Mouse (Mus musculus) layer of hippocampus, adult 9-11 months (tissue): ENCODE measurements at regions not wholly inside any gene's neighbourhood (a gene's known extent, or its start where the extent isn't known, plus 50 kb on each side); places are given as distances from the start of the nearest gene placed in this dataset.

ENCODE experiments used
- DNase-seq: peaks from one replicate; pipeline ENCODE4 v3.0.0; 2022

GRCm38 (mm10) chr2:75422798-75423685, 236.0 kb upstream of the Hnrnpa3 start:
- no peak for DNase-seq

DNA sequence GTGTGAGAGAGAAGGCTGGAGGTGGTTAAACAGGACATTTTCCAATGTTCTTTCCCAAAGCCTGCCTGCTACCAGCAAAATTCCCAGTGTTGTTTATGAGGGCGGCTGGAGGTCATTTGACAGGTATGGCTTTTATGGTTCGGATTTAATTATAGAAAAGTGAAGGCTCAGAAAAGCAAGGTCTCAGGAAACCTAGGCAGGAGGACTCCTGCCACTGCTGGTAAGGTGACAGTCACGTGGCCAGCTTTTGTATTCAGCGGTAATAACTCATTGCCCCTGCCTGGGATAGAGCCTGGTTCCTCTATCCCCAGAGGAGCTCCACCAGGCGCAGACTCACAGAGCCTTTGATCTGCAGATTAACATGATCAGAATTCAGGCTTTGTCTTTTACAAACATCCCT, 235.2 kb upstream of the Hnrnpa3 start:
- no peak for DNase-seq

- DNase-seq: no peak
These were observed 234.7 kb upstream of the Hnrnpa3 start for GRCm38 (mm10) chr2:75424363-75424762.

DNA sequence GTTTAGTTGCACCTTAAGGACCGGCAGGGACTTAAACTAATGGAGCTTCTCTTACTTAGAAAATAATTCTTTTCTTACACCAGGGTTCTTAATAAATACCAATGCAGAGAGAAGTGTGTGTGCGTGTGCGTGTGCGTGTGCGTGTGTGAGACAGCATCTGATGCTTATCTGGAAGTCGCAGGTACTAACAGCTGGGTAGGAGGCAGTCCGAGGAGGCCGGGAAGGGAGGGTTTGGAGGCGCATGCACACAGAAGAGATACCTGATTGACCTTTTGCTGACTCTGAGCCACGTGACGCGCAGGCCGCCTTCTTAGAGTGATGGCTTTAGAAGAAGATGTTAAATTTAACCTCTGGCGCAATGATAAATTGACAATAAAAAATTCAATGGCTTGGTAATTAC, 234.2 kb upstream of the Hnrnpa3 start:
- DNase-seq: no peak

- no peak for DNase-seq
These were observed 233.7 kb upstream of the Hnrnpa3 start for GRCm38 (mm10) chr2:75425384-75425783.

- no peak for DNase-seq
These were observed 233.3 kb upstream of the Hnrnpa3 start for GRCm38 (mm10) chr2:75425791-75426190.

- no peak for DNase-seq
These were observed 231.1 kb upstream of the Hnrnpa3 start for GRCm38 (mm10) chr2:75427936-75428458.

GRCm38 (mm10) chr2:75430161-75430940, 228.7 kb upstream of the Hnrnpa3 start:
- no peak for DNase-seq

DNA sequence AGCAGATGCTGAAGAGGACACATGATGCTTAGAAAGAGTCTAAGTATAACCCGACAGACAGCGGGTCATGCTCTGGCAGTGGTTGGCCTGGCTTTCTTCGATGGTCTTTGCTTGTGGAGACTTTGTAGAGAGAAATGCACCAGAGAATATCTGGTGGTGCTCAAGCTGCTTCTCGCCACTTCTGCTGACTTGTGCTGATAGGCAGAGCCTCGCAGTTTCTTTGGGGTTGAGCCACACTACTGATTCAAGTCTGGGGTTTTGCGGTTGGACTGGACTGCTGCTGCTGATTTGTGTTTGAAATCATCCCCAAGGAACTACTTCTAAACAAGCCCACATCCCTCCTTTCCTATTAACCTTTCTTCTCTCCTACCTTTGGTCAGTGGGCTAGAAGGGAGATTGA, 227.1 kb upstream of the Hnrnpa3 start:
- DNase-seq: no peak

GRCm38 (mm10) chr2:75434521-75434920, 224.5 kb upstream of the Hnrnpa3 start:
- no peak for DNase-seq

GRCm38 (mm10) chr2:75439522-75440230, 219.4 kb upstream of the Hnrnpa3 start:
- DNase-seq: no peak

- DNase-seq: no peak
These were observed 216.4 kb upstream of the Hnrnpa3 start for GRCm38 (mm10) chr2:75442632-75443031.

DNA sequence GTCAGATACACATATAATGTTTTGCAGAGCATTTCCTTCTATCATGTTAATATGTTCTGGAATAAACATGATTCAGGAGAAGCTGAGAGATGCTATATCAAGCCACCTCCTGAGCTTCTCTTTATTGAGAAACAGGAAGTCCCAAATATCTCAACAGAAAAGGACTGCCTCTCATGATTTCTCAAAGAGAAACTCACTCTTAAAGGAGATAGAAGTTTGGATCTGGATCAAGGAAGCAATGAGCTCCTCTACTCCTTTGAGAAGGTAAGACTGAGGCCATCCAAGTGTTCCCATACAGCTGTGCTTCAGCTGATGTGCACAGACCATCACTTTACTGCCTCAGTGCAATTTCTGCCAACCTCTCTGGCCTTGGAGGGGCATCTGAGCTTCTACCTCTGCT, 213.9 kb upstream of the Hnrnpa3 start:
- no peak for DNase-seq

GRCm38 (mm10) chr2:75446996-75447715, 211.9 kb upstream of the Hnrnpa3 start:
- DNase-seq: no peak

DNA sequence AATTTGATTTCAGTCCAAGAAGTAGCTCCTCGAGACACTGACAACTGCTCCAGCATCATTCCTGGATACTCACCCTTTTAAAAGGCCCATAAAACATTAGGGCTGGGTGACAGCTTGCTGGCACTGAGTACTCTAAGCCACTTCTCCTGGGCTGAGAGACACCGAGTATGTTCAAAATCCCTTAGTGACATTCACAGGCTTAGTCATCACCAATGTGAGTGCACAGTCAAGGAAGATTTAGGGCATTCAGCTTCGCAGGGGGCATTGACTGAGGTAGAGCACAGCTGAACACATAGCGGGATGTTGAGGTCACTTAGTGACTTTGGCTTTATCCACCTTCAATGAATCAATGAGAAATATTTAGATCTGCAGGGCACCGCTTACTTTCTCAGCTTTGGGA, 210.8 kb upstream of the Hnrnpa3 start:
- DNase-seq: no peak

- no peak for DNase-seq
These were observed 207.2 kb upstream of the Hnrnpa3 start for GRCm38 (mm10) chr2:75451846-75452267.

DNA sequence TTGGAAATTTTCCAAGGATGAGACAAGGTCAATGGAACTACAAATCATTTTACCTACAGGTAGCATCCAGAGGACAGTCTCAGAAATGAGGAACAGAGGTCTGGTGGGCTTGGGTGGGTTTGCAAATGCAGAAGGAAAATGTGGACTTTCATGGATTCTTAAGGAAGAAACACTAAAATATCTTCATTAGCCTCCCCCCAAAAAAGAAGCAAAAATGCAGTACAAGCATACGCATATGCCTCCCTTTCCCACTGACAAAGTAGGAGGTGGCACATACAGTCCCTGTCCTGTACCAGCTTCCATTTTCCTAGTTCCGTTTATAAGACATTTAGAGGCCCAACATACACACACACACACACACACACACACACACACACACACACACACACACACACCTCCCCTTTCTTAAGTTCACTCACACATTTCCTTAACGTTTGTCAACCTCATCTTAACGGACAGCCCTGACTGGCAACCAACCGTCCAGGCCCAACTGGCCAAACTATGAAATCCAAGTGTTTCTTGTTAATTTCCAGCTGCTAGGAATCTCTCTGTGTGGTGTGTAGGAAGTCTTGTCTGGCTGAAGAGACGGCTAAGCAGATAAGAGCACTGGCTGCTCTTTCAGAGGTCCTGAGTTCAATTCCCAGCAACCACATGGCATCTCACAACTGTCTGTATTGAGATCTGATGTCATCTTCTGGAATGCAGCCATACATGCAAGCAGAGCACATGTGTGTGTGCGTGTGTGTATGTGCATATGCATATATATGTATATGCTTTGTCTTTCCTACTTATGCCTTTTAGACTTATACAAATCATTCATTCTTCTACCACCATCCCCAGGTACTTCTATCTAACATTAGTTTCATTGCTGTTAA, 206.6 kb upstream of the Hnrnpa3 start:
- no peak for DNase-seq

GRCm38 (mm10) chr2:75455481-75455880, 203.6 kb upstream of the Hnrnpa3 start:
- no peak for DNase-seq

- DNase-seq: no peak
These were observed 202.8 kb upstream of the Hnrnpa3 start for GRCm38 (mm10) chr2:75456272-75456671.

DNA sequence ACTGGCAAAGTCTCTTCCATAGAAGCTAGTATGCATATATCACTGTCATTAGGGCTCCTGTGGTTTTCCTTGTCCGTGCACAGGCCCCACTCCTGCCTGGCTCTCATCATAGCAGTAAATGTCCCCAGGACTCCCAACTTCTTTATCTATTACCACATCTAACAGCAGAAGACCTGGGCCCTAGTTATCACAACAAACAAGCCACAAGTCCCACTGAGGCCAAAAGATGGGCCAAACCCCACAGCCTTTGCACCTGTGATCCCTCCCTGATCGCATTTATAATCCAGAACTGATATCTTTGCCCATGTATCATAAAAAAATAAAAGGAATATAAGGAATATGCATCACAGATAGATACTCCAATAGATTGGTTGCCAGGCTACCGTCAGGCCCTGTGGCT, 201.6 kb upstream of the Hnrnpa3 start:
- DNase-seq: no peak

GRCm38 (mm10) chr2:75458898-75459297, 200.2 kb upstream of the Hnrnpa3 start:
- DNase-seq: no peak
